Mouse (Mus musculus): Measurements from ENCODE around the gene Plbd1. TPM values are rescaled to one million over a fixed set of nuclear protein-coding genes. Genes with fewer than 3 reads are reported as not detected.

Plbd1 gene
- polyA plus RNA-seq, 1 experiment from 2014 or later: 12.1 TPM

- Histone ChIP-seq H3K27ac (replicated peaks) (no peak overlapping the region), H3K4me3 (replicated peaks) (no peak overlapping the region), H3K27me3 (no peaks in the 10 kb centered on the region), H3K4me2 (no peak overlapping the region), H3K36me3 (replicated peaks) (no peaks in the 10 kb centered on the region), H3K9me3 (replicated peaks) (no peaks in the 10 kb centered on the region), H3K4me1 (replicated peaks) (no peaks in the 10 kb centered on the region), H3K9ac (no peak overlapping the region)
- ATAC-seq (ENCODE audit: insufficient read depth): no peak
- 66% methylated on average over 6 of the region's 6 CpGs for WGBS (ENCODE audit: insufficient replicate concordance)
Observed at GRCm38 (mm10) chr6:136674935-136675334, 13.2 kb upstream of the Plbd1 start.

DNA sequence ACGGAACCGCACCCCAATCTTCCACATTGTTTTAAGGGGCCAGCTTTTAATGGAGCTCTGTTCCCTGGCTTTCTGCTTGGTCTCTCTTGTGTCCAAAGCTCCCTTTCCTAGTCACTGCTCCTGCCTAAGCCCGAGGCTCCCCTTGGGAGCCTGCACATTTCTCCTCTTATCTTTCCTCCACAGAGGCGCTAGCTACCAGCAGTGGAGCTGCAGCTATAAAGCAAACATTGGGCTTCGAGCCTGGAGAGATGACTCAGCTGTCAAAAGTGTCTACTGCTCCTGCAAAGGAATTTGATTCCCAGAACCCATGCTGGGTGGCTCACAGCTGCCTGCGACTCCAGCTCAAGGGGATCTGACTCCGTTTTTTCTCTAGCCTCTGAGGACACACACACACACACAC lies 10.7 kb upstream of the Plbd1 start:
- Histone ChIP-seq H3K36me3 (replicated peaks) (no peaks in the 10 kb centered on the region), H3K4me1 (replicated peaks) (no peaks in the 10 kb centered on the region), H3K27ac (replicated peaks) (no peak overlapping the region), H3K27me3 (no peaks in the 10 kb centered on the region), H3K4me2 (no peak overlapping the region), H3K9ac (no peak overlapping the region), H3K9me3 (replicated peaks) (no peaks in the 10 kb centered on the region), H3K4me3 (replicated peaks) (no peak overlapping the region)
- ATAC-seq (ENCODE audit: insufficient read depth): no peak
- 42% methylated on average over 7 of the region's 7 CpGs for WGBS (ENCODE audit: insufficient replicate concordance)

GRCm38 (mm10) chr6:136669274-136669673 lies 7.5 kb upstream of the Plbd1 start:
- no peaks in the 10 kb centered on the region for H3K9me3 ChIP-seq (replicated peaks)
- no peak overlapping the region for H3K9ac ChIP-seq
- H3K4me2 ChIP-seq: no peak overlapping the region
- no peaks in the 10 kb centered on the region for H3K27me3 ChIP-seq
- no peaks in the 10 kb centered on the region for H3K36me3 ChIP-seq (replicated peaks)
- WGBS (ENCODE audit: insufficient replicate concordance): 63% methylated on average over 5 of the region's 5 CpGs
- no peaks in the 10 kb centered on the region for H3K4me1 ChIP-seq (replicated peaks)
- ATAC-seq (ENCODE audit: insufficient read depth): no peak
- no peak overlapping the region for H3K27ac ChIP-seq (replicated peaks)
- no peak overlapping the region for H3K4me3 ChIP-seq (replicated peaks)

DNA sequence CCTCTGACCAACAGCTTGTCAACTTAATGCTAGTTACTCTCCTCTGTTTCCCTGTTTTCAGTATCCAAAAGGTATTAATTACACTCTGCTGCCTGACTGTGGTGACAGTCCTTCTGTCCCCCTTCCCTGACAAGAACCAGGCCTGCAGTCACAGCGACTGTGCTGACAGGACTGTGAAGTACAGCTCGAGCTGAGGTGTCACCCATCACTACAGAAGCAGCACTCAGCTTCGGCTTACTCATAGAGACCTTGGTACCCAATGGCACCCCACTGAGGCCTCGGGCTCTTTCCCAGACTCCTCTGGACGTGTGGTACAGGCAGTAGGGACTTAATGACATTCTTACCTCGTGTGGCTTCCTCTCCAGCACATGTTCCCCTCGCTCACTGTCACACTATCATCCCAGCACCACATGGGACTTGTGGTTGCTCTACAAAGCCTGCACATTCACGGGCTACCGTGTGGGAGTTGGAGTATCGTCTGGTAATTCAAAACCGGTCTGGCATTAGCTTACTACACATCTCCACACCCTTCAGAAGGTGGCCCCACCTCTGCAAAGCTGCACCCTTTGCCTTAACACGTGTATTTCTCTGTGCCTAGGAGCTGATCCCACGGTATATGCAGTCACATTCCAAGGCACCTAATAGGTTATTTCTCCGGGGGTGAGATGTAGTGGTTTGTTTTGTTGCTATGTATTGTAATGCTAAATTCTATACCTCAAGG lies 6.7 kb upstream of the Plbd1 start:
- H3K27me3 ChIP-seq: peaks cover 7% of the 10 kb centered on the region; the same call in 1 of the 2 replicates
- ATAC-seq (ENCODE audit: insufficient read depth): no peak
- H3K9me3 ChIP-seq (replicated peaks): no peaks in the 10 kb centered on the region
- H3K4me2 ChIP-seq: no peak overlapping the region
- no peak overlapping the region for H3K27ac ChIP-seq (replicated peaks)
- no peak overlapping the region for H3K4me3 ChIP-seq (replicated peaks)
- WGBS (ENCODE audit: insufficient replicate concordance): 38% methylated on average over 14 of the region's 14 CpGs
- H3K36me3 ChIP-seq (replicated peaks): no peaks in the 10 kb centered on the region
- no peak overlapping the region for H3K9ac ChIP-seq
- H3K4me1 ChIP-seq (replicated peaks): no peaks in the 10 kb centered on the region

DNA sequence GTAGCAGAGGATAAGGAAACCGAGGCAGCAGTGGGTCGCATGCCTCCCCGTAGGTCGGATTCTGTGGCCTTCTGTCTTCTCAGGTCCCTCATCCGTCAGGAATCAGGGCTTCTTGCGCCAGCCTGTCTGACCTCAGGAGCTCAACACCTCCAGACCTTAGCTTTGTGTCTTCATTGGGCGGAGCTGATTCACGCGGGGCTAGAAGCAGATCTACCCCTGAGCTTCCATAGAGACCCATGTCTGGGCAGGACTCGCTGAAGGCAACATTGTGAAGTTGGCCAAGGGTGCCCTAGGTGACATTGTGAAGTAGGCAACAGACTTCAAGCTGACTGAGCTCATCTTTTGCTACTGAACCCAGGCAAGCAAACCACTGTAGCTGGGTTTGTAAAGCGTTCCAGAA lies 335 bp upstream of the Plbd1 start:
- H3K27me3 ChIP-seq: peaks cover 37% of the 10 kb centered on the region
- H3K9ac ChIP-seq: no peak overlapping the region

GRCm38 (mm10) chr6:136660831-136661705 lies 660 bp downstream of the Plbd1 start:
- Histone ChIP-seq H3K4me1 (replicated peaks) (peaks cover 4% of the 10 kb centered on the region; the same call in 1 of the 2 replicates), H3K36me3 (replicated peaks) (no peaks in the 10 kb centered on the region), H3K27ac (replicated peaks) (no peak overlapping the region), H3K4me2 (peak overlapping the region; percentile 65), H3K27me3 (peaks cover 37% of the 10 kb centered on the region), H3K4me3 (replicated peaks) (peak overlapping the region; percentile 47), H3K9ac (peak overlapping the region; percentile 44; the same call in 1 of the 2 replicates), H3K9me3 (replicated peaks) (no peaks in the 10 kb centered on the region)
- 18% methylated on average over 34 of the region's 34 CpGs for WGBS (ENCODE audit: insufficient replicate concordance)
- ATAC-seq (ENCODE audit: insufficient read depth): 0 out of 2 replicates have a peak, but pooled peaks have one; percentile 22

More for the DNA sequence above, 335 bp upstream of the Plbd1 start:
- no peak overlapping the region for H3K27ac ChIP-seq (replicated peaks)
- H3K4me1 ChIP-seq (replicated peaks): peaks cover 4% of the 10 kb centered on the region; the same call in 1 of the 2 replicates
- H3K36me3 ChIP-seq (replicated peaks): no peaks in the 10 kb centered on the region
- no peaks in the 10 kb centered on the region for H3K9me3 ChIP-seq (replicated peaks)
- no peak for ATAC-seq (ENCODE audit: insufficient read depth)
- 26% methylated on average over 11 of the region's 11 CpGs for WGBS (ENCODE audit: insufficient replicate concordance)
- peak overlapping the region; percentile 65 for H3K4me2 ChIP-seq
- peak overlapping the region; percentile 47; the same call in 1 of the 2 replicates for H3K4me3 ChIP-seq (replicated peaks)

GRCm38 (mm10) chr6:136659226-136659625 lies 2.5 kb downstream of the Plbd1 start:
- Histone ChIP-seq H3K4me1 (replicated peaks) (peaks cover 4% of the 10 kb centered on the region; the same call in 1 of the 2 replicates), H3K9ac (no peak overlapping the region), H3K27me3 (peaks cover 37% of the 10 kb centered on the region), H3K36me3 (replicated peaks) (no peaks in the 10 kb centered on the region), H3K9me3 (replicated peaks) (no peaks in the 10 kb centered on the region), H3K4me3 (replicated peaks) (no peak overlapping the region), H3K27ac (replicated peaks) (no peak overlapping the region), H3K4me2 (no peak overlapping the region)
- 59% methylated on average over 9 of the region's 9 CpGs for WGBS (ENCODE audit: insufficient replicate concordance)
- ATAC-seq (ENCODE audit: insufficient read depth): no peak

- Histone ChIP-seq H3K4me1 (replicated peaks) (peaks cover 4% of the 10 kb centered on the region; the same call in 1 of the 2 replicates), H3K36me3 (replicated peaks) (no peaks in the 10 kb centered on the region), H3K9me3 (replicated peaks) (no peaks in the 10 kb centered on the region), H3K27me3 (peaks cover 29% of the 10 kb centered on the region), H3K9ac (no peak overlapping the region), H3K4me3 (replicated peaks) (no peak overlapping the region), H3K27ac (replicated peaks) (no peak overlapping the region), H3K4me2 (no peak overlapping the region)
- WGBS (ENCODE audit: insufficient replicate concordance): 55% methylated on average over 4 of the region's 4 CpGs
- no peak for ATAC-seq (ENCODE audit: insufficient read depth)
Observed at GRCm38 (mm10) chr6:136658303-136658702, 3.4 kb downstream of the Plbd1 start.

- H3K4me3 ChIP-seq (replicated peaks): no peak overlapping the region
- ATAC-seq (ENCODE audit: insufficient read depth): no peak
- WGBS (ENCODE audit: insufficient replicate concordance): 52% methylated on average over 11 of the region's 11 CpGs
- H3K4me1 ChIP-seq (replicated peaks): 0 out of 2 replicates have a peak, but pooled peaks cover 3% of the 10 kb centered on the region
- peaks cover 9% of the 10 kb centered on the region for H3K27me3 ChIP-seq
- H3K36me3 ChIP-seq (replicated peaks): no peaks in the 10 kb centered on the region
- H3K4me2 ChIP-seq: no peak overlapping the region
- no peaks in the 10 kb centered on the region for H3K9me3 ChIP-seq (replicated peaks)
- no peak overlapping the region for H3K27ac ChIP-seq (replicated peaks)
- no peak overlapping the region for H3K9ac ChIP-seq
Observed at GRCm38 (mm10) chr6:136655786-136656185, 5.9 kb downstream of the Plbd1 start.

- ATAC-seq (ENCODE audit: insufficient read depth): no peak
- no peak overlapping the region for H3K4me2 ChIP-seq
- H3K9ac ChIP-seq: no peak overlapping the region
- no peaks in the 10 kb centered on the region for H3K9me3 ChIP-seq (replicated peaks)
- WGBS (ENCODE audit: insufficient replicate concordance): 69% methylated on average over 20 of the region's 20 CpGs
- H3K27ac ChIP-seq (replicated peaks): no peak overlapping the region
- 0 out of 2 replicates have a peak, but pooled peaks cover 3% of the 10 kb centered on the region for H3K4me1 ChIP-seq (replicated peaks)
- no peak overlapping the region for H3K4me3 ChIP-seq (replicated peaks)
- H3K36me3 ChIP-seq (replicated peaks): no peaks in the 10 kb centered on the region
- 0 out of 2 replicates have a peak, but pooled peaks cover 4% of the 10 kb centered on the region for H3K27me3 ChIP-seq
Observed at GRCm38 (mm10) chr6:136654470-136654869, 7.3 kb downstream of the Plbd1 start.

DNA sequence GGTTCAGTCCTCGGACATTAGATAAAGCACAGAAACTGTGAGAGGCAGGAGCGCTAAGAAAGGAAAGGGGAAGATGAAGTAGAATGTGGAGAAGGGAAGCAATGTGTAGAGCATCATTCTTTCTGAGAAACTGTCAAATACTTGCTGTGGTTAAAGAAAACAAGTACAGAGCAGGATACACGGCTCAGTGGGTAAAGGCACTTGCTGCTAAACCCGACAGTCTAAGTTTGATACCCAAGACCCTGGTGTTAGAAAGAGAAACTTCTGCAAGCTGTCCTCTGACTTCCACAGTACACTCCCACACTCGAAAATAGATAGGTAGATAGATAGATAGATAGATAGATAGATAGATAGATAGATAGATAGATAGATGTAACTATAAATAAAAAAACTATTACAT lies 8.4 kb downstream of the Plbd1 start:
- 15% methylated on average over 5 of the region's 5 CpGs for WGBS (ENCODE audit: insufficient replicate concordance)

More for the DNA sequence above, 8.4 kb downstream of the Plbd1 start:
- Histone ChIP-seq H3K4me1 (replicated peaks) (0 out of 2 replicates have a peak, but pooled peaks cover 3% of the 10 kb centered on the region), H3K9ac (no peak overlapping the region), H3K4me3 (replicated peaks) (no peak overlapping the region), H3K36me3 (replicated peaks) (no peaks in the 10 kb centered on the region), H3K4me2 (no peak overlapping the region), H3K27ac (replicated peaks) (no peak overlapping the region), H3K9me3 (replicated peaks) (no peaks in the 10 kb centered on the region), H3K27me3 (0 out of 2 replicates have a peak, but pooled peaks cover 4% of the 10 kb centered on the region)
- no peak for ATAC-seq (ENCODE audit: insufficient read depth)

Data from liver, embryonic 15.5 days (tissue).